Mouse (Mus musculus): ENCODE data around the gene Tas2r113. TPM values are rescaled to one million over a fixed set of nuclear protein-coding genes. Genes with fewer than 3 reads are reported as not detected.
"Not testable (repeated sequence)": the region's sequence is repeated elsewhere in the genome, so short reads cannot be mapped to it uniquely, and the experiment has no call there.

Gene Tas2r113
- polyA plus RNA-seq (2016; fragmentation: Nextera tagmentation; extraction: Ambion mirVana): not detected in 2 replicates

DNA sequence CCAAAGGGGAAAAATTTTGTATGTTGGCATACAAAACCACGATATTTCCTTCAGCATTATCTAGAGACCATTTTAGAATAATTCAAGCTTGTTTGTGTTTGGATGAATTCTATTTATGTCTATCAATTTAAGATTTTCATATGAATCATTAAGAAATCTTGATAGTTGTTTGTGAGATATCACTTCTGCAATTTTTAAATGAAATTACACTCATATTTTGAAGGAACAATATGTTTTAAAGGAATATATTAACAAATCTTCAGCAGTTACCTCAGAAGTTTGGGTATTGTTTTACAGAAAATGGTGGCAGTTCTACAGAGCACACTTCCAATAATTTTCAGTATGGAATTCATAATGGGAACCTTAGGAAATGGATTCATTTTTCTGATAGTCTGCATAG is at the start of gene Tas2r113:
Gene Tas2r113 (plus strand): TSS at position 301 of the 400 bp plus-strand sequence.
- no peak within 1 kb of the TSS for H3K4me3 ChIP-seq
- H3K27me3 ChIP-seq (ENCODE audit: low read depth, poor library complexity, severe bottlenecking): no peaks in the 10 kb centered on the region
- no peaks in the 10 kb centered on the region for H3K36me3 ChIP-seq
- no peak within 1 kb of the TSS for H3K27ac ChIP-seq (replicated peaks)
- no peaks in the 10 kb centered on the region for H3K9me3 ChIP-seq (replicated peaks)
- 82% methylated on average over 1 of the region's 1 CpGs for whole genome bisulfite sequencing
- no peaks in the 10 kb centered on the region for H3K4me1 ChIP-seq
- no peak for DNase-seq (ENCODE audit: low spot score)

GRCm38 (mm10) chr6:132846842-132847241 is 46.0 kb upstream of the Tas2r113 start, which contains the start of gene Tas2r123:
Gene Tas2r123 (plus strand): TSS chr6:132847142.
- DNase-seq (ENCODE audit: low spot score): no peak
- 85% methylated on average over 1 of the region's 1 CpGs for WGBS
- Histone ChIP-seq H3K9me3 (replicated peaks) (no peaks in the 10 kb centered on the region), H3K4me1 (no peaks in the 10 kb centered on the region), H3K36me3 (no peaks in the 10 kb centered on the region), H3K27ac (replicated peaks) (no peak within 1 kb of the TSS), H3K27me3 (ENCODE audit: low read depth, poor library complexity, severe bottlenecking) (no peaks in the 10 kb centered on the region), H3K4me3 (no peak within 1 kb of the TSS)

DNA sequence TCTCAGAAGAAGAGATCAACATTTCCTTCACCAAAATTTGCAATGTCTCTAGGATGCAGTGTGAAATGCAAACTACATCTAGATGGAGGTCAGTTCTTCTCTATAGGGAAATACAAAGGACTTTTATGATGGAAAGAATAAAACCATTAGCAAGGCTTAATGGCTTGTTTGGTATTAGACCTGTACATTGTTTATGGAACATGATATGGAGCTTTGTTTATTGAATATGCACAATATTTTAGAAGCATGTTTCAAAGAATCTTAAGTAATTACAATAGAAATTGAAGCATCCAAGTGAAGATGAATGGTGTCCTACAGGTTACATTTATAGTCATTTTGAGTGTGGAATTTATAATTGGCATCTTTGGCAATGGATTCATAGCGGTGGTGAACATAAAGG is 37.7 kb upstream of the Tas2r113 start, which contains the start of gene Tas2r116:
Gene Tas2r116 (plus strand): TSS at position 301 of the 400 bp plus-strand sequence.
- 83% methylated on average over 1 of the region's 1 CpGs for WGBS
- no peaks in the 10 kb centered on the region for H3K27me3 ChIP-seq (ENCODE audit: low read depth, poor library complexity, severe bottlenecking)

GRCm38 (mm10) chr6:132867708-132868107 is 25.1 kb upstream of the Tas2r113 start, which contains the start of gene Tas2r110:
Gene Tas2r110 (plus strand): TSS chr6:132868008.
- H3K27me3 ChIP-seq (ENCODE audit: low read depth, poor library complexity, severe bottlenecking): no peaks in the 10 kb centered on the region
- DNase-seq (ENCODE audit: low spot score): no peak
- H3K4me1 ChIP-seq: no peaks in the 10 kb centered on the region
- no peak within 1 kb of the TSS for H3K4me3 ChIP-seq
- no peaks in the 10 kb centered on the region for H3K36me3 ChIP-seq
- H3K9me3 ChIP-seq (replicated peaks): no peaks in the 10 kb centered on the region
- H3K27ac ChIP-seq (replicated peaks): no peak within 1 kb of the TSS

More for the DNA sequence above, 37.7 kb upstream of the Tas2r113 start, which contains the start of gene Tas2r116:
- Histone ChIP-seq H3K4me3 (no peak within 1 kb of the TSS), H3K4me1 (no peaks in the 10 kb centered on the region), H3K27ac (replicated peaks) (no peak within 1 kb of the TSS), H3K9me3 (replicated peaks) (no peaks in the 10 kb centered on the region), H3K36me3 (no peaks in the 10 kb centered on the region)
- no peak for DNase-seq (ENCODE audit: low spot score)

DNA sequence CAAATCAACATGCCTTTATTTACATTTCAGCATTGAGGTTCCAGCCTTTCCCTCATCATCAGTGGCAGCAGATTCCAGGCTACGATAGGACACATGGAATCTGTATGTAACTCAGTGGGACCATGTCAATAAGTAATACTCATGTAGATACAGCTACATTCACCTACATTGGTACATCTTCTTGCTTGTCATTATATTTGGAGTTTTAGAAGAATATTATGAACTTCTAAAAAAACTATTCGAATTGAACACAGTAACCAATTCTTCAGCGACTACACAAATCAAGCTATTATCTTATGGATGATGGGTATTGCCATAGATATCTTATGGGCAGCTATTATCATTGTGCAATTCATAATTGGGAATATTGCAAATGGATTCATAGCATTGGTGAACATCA is 16.5 kb downstream of the Tas2r113 start, which contains the start of gene Tas2r125:
Gene Tas2r125 (plus strand): TSS at position 301 of the 400 bp plus-strand sequence.
- Histone ChIP-seq H3K4me1 (no peaks in the 10 kb centered on the region), H3K36me3 (no peaks in the 10 kb centered on the region), H3K9me3 (replicated peaks) (no peaks in the 10 kb centered on the region), H3K27ac (replicated peaks) (no peak within 1 kb of the TSS), H3K4me3 (no peak within 1 kb of the TSS), H3K27me3 (ENCODE audit: low read depth, poor library complexity, severe bottlenecking) (no peaks in the 10 kb centered on the region)
- no peak for DNase-seq (ENCODE audit: low spot score)
- 84% methylated on average over 3 of the region's 3 CpGs for WGBS

DNA sequence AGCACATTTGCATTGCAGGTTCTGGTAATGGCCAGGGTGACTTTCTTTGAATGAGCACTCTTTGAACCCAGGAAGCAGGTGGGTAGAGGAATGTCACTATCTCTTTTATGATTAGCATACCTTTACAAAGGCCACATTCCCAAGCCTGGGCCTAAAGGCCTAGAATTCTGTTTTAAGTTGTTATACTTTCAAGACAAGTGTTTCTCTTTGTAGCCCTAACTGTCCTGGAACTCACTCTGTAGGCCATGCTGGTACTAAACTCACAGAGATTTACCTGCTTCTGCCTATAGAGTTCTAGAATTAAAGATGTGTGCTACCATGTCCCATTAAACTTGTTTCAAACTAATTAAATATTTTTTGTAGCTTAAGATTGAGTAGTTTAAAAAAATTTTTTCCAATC is 48.6 kb downstream of the Tas2r113 start:
- not testable (repeated sequence) for DNase-seq (ENCODE audit: low spot score); H3K4me1 ChIP-seq; H3K27ac ChIP-seq (replicated peaks); H3K27me3 ChIP-seq (ENCODE audit: low read depth, poor library complexity, severe bottlenecking); H3K4me3 ChIP-seq; H3K36me3 ChIP-seq; H3K9me3 ChIP-seq (replicated peaks)

Other genes with a start within 250 kb of the Tas2r113 start
- not detected in 2 replicates for gene A630073D07Rik, start 241.5 kb upstream of the Tas2r113 start, polyA plus RNA-seq (2016; fragmentation: Nextera tagmentation; extraction: Ambion mirVana)
- gene Tas2r120, start 236.1 kb upstream of the Tas2r113 start, polyA plus RNA-seq (2016; fragmentation: Nextera tagmentation; extraction: Ambion mirVana): not detected in 2 replicates
- not detected in 2 replicates for gene Tas2r121, start 192.0 kb upstream of the Tas2r113 start, polyA plus RNA-seq (2016; fragmentation: Nextera tagmentation; extraction: Ambion mirVana)
- not detected in 2 replicates for gene Tas2r122, start 181.1 kb upstream of the Tas2r113 start, polyA plus RNA-seq (2016; fragmentation: Nextera tagmentation; extraction: Ambion mirVana)
- not detected in 2 replicates for gene Tas2r115, start 155.0 kb upstream of the Tas2r113 start, polyA plus RNA-seq (2016; fragmentation: Nextera tagmentation; extraction: Ambion mirVana)
- gene Tas2r124, start 138.3 kb upstream of the Tas2r113 start, polyA plus RNA-seq (2016; fragmentation: Nextera tagmentation; extraction: Ambion mirVana): not detected in 2 replicates
- not detected in 2 replicates for gene Tas2r102, start 130.9 kb upstream of the Tas2r113 start, polyA plus RNA-seq (2016; fragmentation: Nextera tagmentation; extraction: Ambion mirVana)
- not detected in 2 replicates for gene Tas2r136, start 114.8 kb upstream of the Tas2r113 start, polyA plus RNA-seq (2016; fragmentation: Nextera tagmentation; extraction: Ambion mirVana)
- gene Tas2r117, start 90.2 kb upstream of the Tas2r113 start, polyA plus RNA-seq (2016; fragmentation: Nextera tagmentation; extraction: Ambion mirVana): not detected in 2 replicates
- gene Tas2r123, start 45.9 kb upstream of the Tas2r113 start, polyA plus RNA-seq (2016; fragmentation: Nextera tagmentation; extraction: Ambion mirVana): not detected in 2 replicates
- gene Tas2r116, start 37.6 kb upstream of the Tas2r113 start, polyA plus RNA-seq (2016; fragmentation: Nextera tagmentation; extraction: Ambion mirVana): not detected in 2 replicates
- not detected in 2 replicates for gene Tas2r110, start 25.0 kb upstream of the Tas2r113 start, polyA plus RNA-seq (2016; fragmentation: Nextera tagmentation; extraction: Ambion mirVana)
- gene Tas2r125, start 16.6 kb downstream of the Tas2r113 start, polyA plus RNA-seq (2016; fragmentation: Nextera tagmentation; extraction: Ambion mirVana): not detected in 2 replicates
- not detected in 2 replicates for gene Tas2r129, start 58.1 kb downstream of the Tas2r113 start, polyA plus RNA-seq (2016; fragmentation: Nextera tagmentation; extraction: Ambion mirVana)
- gene Tas2r131, start 64.9 kb downstream of the Tas2r113 start, polyA plus RNA-seq (2016; fragmentation: Nextera tagmentation; extraction: Ambion mirVana): not detected in 2 replicates
- gene Tas2r109, start 88.0 kb downstream of the Tas2r113 start, polyA plus RNA-seq (2016; fragmentation: Nextera tagmentation; extraction: Ambion mirVana): not detected in 2 replicates
- not detected in 2 replicates for gene Tas2r103, start 144.1 kb downstream of the Tas2r113 start, polyA plus RNA-seq (2016; fragmentation: Nextera tagmentation; extraction: Ambion mirVana)
- gene Tas2r140, start 162.8 kb downstream of the Tas2r113 start, polyA plus RNA-seq (2016; fragmentation: Nextera tagmentation; extraction: Ambion mirVana): not detected in 2 replicates
- gene Smim10l1, start 211.9 kb downstream of the Tas2r113 start, polyA plus RNA-seq (2016; fragmentation: Nextera tagmentation; extraction: Ambion mirVana): 71.8 and 84.5 TPM in 2 replicates

All from midbrain, embryonic 10.5 days (tissue).